Mouse (Mus musculus): Measurements from ENCODE around the gene Blcap.

GRCm38 (mm10) chr2:157540953-157541569 lies 30.0 kb downstream of the Blcap start:
- TF ChIP-seq CTCF (IDR thresholded peaks at IDR 0.05) = no peak
- no peak for TF ChIP-seq POLR2A (IDR thresholded peaks at IDR 0.05; ENCODE audit: insufficient read depth, low read depth, low read length)
- TF ChIP-seq EP300 (IDR thresholded peaks at IDR 0.05; ENCODE audit: insufficient read depth, low read depth, low read length) = no peak
